In genomic region chr7:69950221-69950670, GRCm38 (mm10) we compare ENCODE assay signal across 11 mouse cellular contexts.
DNase-seq lines count a peak whose midpoint lies in the region; ATAC-seq and TF ChIP-seq lines count a peak whose summit lies in the region.
"Had no signal": no experiment of that assay in that cellular context is flagged by ENCODE, and none has a peak within 500 bp of the region (broad histone marks: within the 10 kb centered on the region; RNA-seq: fewer than 3 reads in every experiment).

No protein-coding gene starts in this region.

- peak; percentile 75 for DNase-seq in Muller cell, postnatal 12 days (ENCODE audit: inconsistent ontology term)
- DNase-seq in embryonic facial prominence, embryonic 11.5 days (ENCODE audit: low spot score), result peak; percentile 44
- no peak for DNase-seq in gastrocnemius, adult 2 months
- no peak for DNase-seq in thymus, postnatal 14 days
- DNase-seq in thymus, postnatal 25 days, result no peak

- intact Hi-C loops in gastrocnemius, adult 2 months (cut with DNase I), result no loop called here

- 36% methylated on average over 6 of the region's 6 CpGs for WGBS in embryonic facial prominence, embryonic 11.5 days
- WGBS in hindbrain, embryonic 13.5 days, result 9% methylated on average over 6 of the region's 6 CpGs
- 6% methylated on average over 6 of the region's 6 CpGs for WGBS in midbrain, embryonic 15.5 days
- WGBS in heart, embryonic 12.5 days, result 68% methylated on average over 6 of the region's 6 CpGs

- H3K4me1 ChIP-seq in embryonic facial prominence, embryonic 11.5 days (ENCODE audit: control insufficient read depth, insufficient read depth, low read length), result no peaks in the 10 kb centered on the region
- peaks cover 11% of the 10 kb centered on the region for H3K4me1 ChIP-seq in hindbrain, embryonic 13.5 days (replicated peaks)
- H3K4me1 ChIP-seq in midbrain, embryonic 15.5 days, result peaks cover 9% of the 10 kb centered on the region
- H3K4me1 ChIP-seq in heart, embryonic 12.5 days (replicated peaks), result no peaks in the 10 kb centered on the region

- no peaks in the 10 kb centered on the region for H3K9me3 ChIP-seq in embryonic facial prominence, embryonic 11.5 days (replicated peaks; ENCODE audit: control insufficient read depth, low read length)
- no peaks in the 10 kb centered on the region for H3K9me3 ChIP-seq in hindbrain, embryonic 13.5 days
- no peaks in the 10 kb centered on the region for H3K9me3 ChIP-seq in midbrain, embryonic 15.5 days
- no peaks in the 10 kb centered on the region for H3K9me3 ChIP-seq in heart, embryonic 12.5 days (replicated peaks)

- no peak for TF ChIP-seq CTCF in gastrocnemius, adult 2 months (IDR thresholded peaks at IDR 0.05)

- H3K36me3 ChIP-seq in embryonic facial prominence, embryonic 11.5 days (replicated peaks; ENCODE audit: control insufficient read depth, insufficient read depth, low read depth, low read length), result no peaks in the 10 kb centered on the region
- H3K36me3 ChIP-seq in hindbrain, embryonic 13.5 days, result no peaks in the 10 kb centered on the region
- H3K36me3 ChIP-seq in midbrain, embryonic 15.5 days (replicated peaks), result no peaks in the 10 kb centered on the region
- no peaks in the 10 kb centered on the region for H3K36me3 ChIP-seq in heart, embryonic 12.5 days

- no peak overlapping the region for H3K4me3 ChIP-seq in embryonic facial prominence, embryonic 11.5 days (ENCODE audit: low read depth, low read length)
- H3K4me3 ChIP-seq in hindbrain, embryonic 13.5 days, result no peak overlapping the region
- H3K4me3 ChIP-seq in midbrain, embryonic 15.5 days, result no peak overlapping the region
- no peak overlapping the region for H3K4me3 ChIP-seq in heart, embryonic 12.5 days
- no peak overlapping the region for H3K4me3 ChIP-seq in gastrocnemius, adult 2 months

- no peaks in the 10 kb centered on the region for H3K27me3 ChIP-seq in embryonic facial prominence, embryonic 11.5 days (ENCODE audit: control insufficient read depth, insufficient read depth, low read length)
- H3K27me3 ChIP-seq in hindbrain, embryonic 13.5 days, result peaks cover 71% of the 10 kb centered on the region
- H3K27me3 ChIP-seq in midbrain, embryonic 15.5 days (replicated peaks), result peaks cover 6% of the 10 kb centered on the region
- H3K27me3 ChIP-seq in heart, embryonic 12.5 days (replicated peaks), result no peaks in the 10 kb centered on the region

- no peak overlapping the region for H3K4me2 ChIP-seq in embryonic facial prominence, embryonic 11.5 days (ENCODE audit: low read depth, low read length)
- H3K4me2 ChIP-seq in hindbrain, embryonic 13.5 days, result peak overlapping the region; percentile 30; the same call in 1 of the 2 replicates
- peak overlapping the region; percentile 11 for H3K4me2 ChIP-seq in midbrain, embryonic 15.5 days
- H3K4me2 ChIP-seq in heart, embryonic 12.5 days, result no peak overlapping the region
- H3K4me2 ChIP-seq: heart, embryonic 11.5 days; liver, embryonic 11.5 days had no signal

- no peak overlapping the region for H3K27ac ChIP-seq in embryonic facial prominence, embryonic 11.5 days (replicated peaks; ENCODE audit: low read depth, low read length)
- H3K27ac ChIP-seq in hindbrain, embryonic 13.5 days, result no peak overlapping the region
- no peak overlapping the region for H3K27ac ChIP-seq in midbrain, embryonic 15.5 days
- H3K27ac ChIP-seq in heart, embryonic 12.5 days (ENCODE audit: poor library complexity, severe bottlenecking), result no peak overlapping the region
- H3K27ac ChIP-seq in gastrocnemius, adult 2 months, result no peak overlapping the region
- H3K27ac ChIP-seq: macrophage had no signal

- peak; percentile 65 for ATAC-seq in embryonic facial prominence, embryonic 11.5 days (replicated peaks; ENCODE audit: insufficient number of reproducible peaks, low FRiP score, low TSS enrichment, low read depth)
- 0 out of 2 replicates have a peak, but pooled peaks have one; percentile 36 for ATAC-seq in hindbrain, embryonic 13.5 days (ENCODE audit: low FRiP score)
- peak; percentile 58; the same call in 1 of the 2 replicates for ATAC-seq in midbrain, embryonic 15.5 days (replicated peaks)
- no peak for ATAC-seq in heart, embryonic 12.5 days (ENCODE audit: insufficient number of reproducible peaks, low FRiP score)

- no peak overlapping the region for H3K9ac ChIP-seq in embryonic facial prominence, embryonic 11.5 days (replicated peaks; ENCODE audit: low read length)
- no peak overlapping the region for H3K9ac ChIP-seq in hindbrain, embryonic 13.5 days
- H3K9ac ChIP-seq in midbrain, embryonic 15.5 days, result no peak overlapping the region
- H3K9ac ChIP-seq in heart, embryonic 12.5 days, result no peak overlapping the region

Comparison
In these comparisons a context has a peak if more than half of its experiments do, and no peak if none do; other contexts are left out.
1. DNase-seq: peak in Muller cell, postnatal 12 days (single experiment) and embryonic facial prominence, embryonic 11.5 days (single experiment); none in gastrocnemius, adult 2 months (single experiment), thymus, postnatal 14 days (single experiment) and thymus, postnatal 25 days (single experiment).
2. H3K4me2 ChIP-seq: peak in hindbrain, embryonic 13.5 days (single experiment) and midbrain, embryonic 15.5 days (single experiment); none in embryonic facial prominence, embryonic 11.5 days (single experiment) and heart, embryonic 12.5 days (single experiment).